Mouse (Mus musculus): ENCODE results near the gene Gpr161.
"Not testable (repeated sequence)": the region's sequence is repeated elsewhere in the genome, so short reads cannot be mapped to it uniquely, and the experiment has no call there.

The Gpr161 gene

DNA sequence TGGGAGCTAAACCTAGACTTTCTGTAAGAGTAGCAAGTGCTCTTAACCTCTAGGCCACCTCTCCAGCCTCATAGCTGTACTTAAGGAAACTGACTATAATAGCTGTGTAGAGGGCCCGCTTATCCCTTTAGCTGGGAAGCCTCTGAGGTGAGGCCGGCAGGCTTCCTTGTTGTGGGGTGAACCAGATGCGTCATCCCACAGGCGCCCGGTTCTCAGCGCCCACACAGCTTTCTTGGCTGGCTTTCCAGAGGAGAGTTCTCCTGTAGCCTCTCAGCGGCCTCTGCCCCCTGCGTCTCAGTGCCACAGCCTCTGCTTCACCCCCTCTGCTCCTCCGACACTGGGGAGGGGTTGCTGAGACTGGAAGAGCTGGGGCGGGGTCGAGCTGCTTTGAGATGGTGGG lies 20.8 kb downstream of the Gpr161 start:
- DNase-seq (ENCODE audit: low spot score in 2 of 2), result no peak

DNA sequence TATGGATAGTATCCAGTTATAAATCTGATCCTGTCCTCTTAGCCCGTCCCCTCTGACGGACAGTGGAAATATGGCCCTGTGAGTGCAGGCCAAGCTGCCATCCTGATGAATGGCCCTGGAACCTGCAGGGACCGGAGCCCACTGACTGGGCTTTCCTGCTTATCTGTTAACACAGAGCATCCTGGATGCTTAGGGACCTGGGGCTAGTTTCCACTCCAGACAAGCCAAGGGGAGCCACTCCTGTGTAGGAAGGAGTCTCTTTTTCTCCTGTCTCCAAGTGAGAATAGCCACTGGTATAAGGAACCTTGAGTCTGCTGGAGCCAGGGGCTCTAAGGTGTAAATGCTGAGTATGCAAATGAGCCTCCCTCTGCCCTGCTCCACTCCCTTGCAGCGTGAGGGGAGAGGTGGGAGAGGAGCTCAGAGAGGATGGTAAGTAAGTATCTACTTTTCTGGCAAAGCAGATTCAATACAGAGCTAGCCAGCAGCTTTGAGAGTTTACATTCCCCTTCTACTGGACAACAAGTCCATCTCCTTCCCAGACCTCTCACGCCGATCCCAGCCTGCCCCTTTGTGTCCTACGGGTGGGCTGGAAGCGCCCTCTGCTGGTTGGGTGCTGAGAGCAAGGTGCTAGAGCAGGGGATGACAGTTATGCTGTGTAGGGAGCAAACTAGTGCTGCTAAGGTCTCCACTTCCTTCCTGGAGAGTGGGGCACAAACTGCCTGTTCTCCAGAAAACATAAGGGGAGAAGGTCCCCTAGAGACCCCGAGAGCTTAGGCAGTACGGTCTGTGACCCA lies 24.7 kb downstream of the Gpr161 start:
- peak; percentile 48 to 57 for DNase-seq (ENCODE audit: low spot score in 2 of 2)

DNA sequence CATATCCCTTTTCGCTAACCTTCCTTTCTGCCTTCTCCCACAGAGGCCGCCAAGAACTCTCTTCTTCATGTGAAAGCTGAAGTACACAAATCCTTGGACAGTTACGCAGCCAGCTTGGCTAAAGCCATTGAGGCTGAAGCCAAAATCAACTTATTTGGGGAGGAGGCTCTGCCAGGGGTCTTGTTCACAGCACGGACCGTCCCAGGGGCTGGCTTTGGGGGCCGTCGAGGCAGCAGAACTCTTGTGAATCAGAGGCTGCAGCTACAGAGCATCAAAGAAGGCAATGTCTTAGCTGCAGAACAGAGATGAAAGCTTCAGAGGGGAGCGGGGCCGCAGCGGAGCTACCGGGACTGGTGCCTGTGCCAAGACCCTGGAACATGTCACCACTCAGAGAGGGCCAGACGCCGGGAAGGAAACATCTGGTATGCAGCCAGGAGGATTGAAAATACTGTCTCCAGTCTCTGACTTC lies 25.8 kb downstream of the Gpr161 start:
- DNase-seq (ENCODE audit: low spot score in 2 of 2), result peak in 1 of 2 experiments; percentile 26

DNA sequence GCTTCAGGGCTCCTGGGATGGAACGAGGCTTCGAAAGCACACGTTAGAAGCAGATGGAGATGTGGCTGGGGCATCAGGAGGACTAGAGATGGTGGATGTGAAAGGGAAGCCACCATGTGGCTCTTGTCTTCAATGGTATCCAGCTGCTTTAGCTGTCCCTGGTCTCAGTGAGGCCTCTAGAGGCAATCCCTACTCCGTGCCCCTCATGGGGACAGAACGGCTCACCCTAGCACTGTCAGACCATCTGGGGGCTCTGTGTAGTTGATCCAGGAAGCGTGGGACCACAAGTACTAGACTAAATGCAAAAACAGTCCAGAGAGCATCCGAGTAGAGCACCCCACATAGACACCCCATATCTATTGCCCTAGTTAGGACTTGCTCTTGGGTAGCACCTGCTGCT lies 26.3 kb downstream of the Gpr161 start:
- DNase-seq (ENCODE audit: low spot score in 2 of 2), result no peak

DNA sequence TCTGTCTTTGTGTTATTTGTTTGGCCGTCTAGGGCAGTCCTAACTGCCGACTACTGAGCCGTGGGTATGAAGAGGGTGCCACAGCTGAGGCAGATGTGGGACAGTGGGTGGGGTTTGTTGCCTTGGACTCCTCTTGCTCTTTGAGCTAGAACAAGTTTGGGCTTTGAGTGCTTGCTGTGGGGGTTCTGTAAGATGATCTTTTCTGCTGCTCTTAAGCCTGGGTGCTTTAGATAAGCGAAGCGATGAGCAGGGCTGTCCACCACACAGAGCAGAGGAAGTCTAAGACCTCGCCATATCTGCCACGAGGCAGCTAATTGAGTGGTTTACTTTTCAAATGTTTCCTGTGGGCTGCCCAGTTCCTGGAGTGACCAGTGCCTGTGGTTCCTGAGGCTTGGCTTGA lies 27.3 kb downstream of the Gpr161 start:
- no peak for DNase-seq (ENCODE audit: low spot score in 2 of 2)

DNA sequence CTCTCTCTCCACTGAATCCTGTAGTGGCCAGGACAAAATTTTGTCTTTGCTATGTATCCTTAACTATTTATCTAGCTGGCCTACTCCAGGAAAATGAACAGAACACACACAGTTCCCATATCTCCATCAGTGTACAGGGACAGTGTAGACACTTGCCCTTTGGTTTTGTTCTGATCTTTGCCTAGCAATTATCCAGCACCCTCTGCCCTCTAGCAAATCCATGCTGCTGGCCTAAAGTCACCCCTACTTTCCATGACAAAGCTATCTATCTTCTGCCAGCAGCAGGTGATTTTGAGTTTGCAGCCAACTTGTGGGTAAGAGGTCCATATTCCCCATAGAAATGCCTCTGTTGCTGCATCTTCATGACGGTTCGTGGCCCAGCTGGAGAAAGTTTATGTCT lies 31.8 kb downstream of the Gpr161 start:
- no peak for DNase-seq (ENCODE audit: low spot score in 2 of 2)

DNA sequence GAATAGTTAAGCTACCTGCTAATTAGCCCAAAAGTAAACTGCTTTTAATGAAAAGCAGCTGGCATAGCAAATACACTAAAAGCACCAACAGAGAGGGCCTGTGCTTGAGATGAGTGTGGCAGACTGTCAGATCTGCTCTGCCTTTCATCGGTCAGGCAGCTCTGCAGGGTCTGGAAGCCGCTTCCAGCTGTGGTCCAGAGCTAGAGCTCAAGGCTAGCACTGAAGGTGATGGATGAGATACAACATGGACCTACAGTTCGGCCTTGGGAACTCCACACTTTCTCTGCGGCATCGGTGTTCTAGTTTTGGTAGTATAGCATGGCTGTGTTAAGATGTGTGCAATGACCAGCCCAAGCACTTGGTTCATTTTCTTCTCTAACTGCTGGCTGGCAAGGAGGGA lies 32.2 kb downstream of the Gpr161 start:
- DNase-seq (ENCODE audit: low spot score in 2 of 2), result no peak

DNA sequence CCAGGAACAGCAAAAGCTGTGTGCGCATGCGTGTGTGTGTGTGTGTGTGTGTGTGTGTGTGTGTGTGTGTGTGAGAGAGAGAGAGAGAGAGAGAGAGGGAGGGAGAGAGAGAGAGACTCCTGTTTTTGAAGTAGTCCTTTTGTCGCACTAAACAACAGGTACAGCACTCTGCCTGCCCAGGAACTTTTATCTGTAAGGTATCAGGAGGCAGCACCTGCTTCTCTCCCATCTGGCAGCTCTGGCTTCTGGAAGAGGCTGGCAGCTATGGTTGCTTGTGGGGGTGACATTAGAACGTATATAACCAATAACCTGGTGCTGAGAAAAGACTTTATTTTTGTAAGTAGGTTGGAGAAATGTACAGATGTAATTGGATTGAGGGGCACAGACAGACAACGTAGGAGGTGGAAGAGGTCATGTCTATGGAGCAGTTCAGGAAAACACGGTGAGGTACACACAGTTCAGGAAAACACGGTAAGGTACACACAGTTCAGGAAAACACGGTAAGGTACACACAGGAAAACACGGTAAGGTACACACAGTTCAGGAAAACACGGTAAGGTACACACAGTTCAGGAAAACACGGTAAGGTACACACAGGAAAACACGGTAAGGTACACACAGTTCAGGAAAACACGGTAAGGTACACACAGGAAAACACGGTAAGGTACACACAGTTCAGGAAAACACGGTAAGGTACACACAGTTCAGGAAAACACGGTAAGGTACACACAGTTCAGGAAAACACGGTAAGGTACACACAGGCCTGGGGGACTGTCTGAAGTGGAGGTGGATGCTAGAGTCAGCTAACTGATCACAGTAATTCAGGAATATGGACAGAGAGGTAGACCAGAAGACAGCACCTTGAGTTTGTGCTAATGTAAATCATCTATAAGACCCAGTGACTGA lies 33.0 kb downstream of the Gpr161 start:
- DNase-seq (ENCODE audit: low spot score in 2 of 2), result not testable (repeated sequence)

DNA sequence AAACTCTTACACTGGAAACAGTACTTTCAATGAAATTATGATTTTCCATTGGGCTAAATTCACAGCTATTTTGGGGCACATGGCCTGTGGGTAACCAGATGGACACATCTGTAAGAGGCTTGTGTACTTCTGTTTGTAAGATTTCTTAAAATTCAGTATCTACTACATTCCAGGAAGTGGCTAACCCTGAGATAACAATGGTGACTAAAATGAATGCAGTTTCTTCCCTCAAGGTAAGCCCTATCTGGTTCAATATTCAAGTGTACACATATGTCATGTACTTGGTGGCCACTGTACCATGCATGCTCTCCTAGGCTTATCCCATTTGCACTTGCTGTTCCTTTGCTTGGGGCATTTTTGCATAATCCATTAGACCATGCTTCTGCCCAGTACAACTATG lies 35.3 kb downstream of the Gpr161 start:
- DNase-seq (ENCODE audit: low spot score in 2 of 2), result no peak

DNA sequence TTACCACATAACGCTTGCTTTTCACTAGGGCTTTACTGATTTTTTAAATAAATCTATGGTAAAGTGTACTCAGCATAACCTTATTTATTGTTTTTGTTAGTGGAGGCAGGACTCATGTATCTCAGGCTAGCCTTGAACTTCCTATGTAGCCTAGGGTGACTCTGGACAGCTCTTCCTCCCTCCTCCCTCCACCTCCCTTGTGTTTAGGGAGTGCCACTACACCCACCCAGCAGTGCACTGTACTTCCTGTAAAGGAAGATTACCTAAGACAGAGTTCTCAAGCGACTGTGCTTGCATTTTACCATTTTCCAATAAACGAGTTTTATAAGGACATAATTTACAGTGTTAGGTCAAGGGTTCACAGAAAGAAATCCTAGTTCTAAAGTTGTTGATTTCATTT lies 37.2 kb downstream of the Gpr161 start:
- DNase-seq (ENCODE audit: low spot score in 2 of 2), result no peak

DNA sequence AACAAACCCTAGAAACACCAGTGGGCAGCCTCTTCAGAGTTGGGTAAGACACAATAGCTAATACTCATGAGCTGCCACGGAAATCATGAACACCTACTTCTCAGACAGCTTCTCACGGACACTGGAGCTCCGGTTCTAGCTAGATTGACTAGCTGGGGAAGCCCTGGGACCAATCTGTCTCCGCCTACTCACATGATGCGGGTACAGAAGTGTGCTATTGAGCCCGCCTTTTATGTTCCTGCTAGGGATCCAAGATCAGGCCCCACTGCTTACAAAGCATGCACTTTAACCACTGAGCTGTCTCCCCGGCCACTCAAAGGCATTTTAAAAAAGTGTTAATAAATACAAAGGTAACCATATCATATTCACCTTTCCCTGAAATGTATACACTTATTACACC lies 46.5 kb downstream of the Gpr161 start:
- DNase-seq (ENCODE audit: low spot score in 2 of 2), result no peak

DNA sequence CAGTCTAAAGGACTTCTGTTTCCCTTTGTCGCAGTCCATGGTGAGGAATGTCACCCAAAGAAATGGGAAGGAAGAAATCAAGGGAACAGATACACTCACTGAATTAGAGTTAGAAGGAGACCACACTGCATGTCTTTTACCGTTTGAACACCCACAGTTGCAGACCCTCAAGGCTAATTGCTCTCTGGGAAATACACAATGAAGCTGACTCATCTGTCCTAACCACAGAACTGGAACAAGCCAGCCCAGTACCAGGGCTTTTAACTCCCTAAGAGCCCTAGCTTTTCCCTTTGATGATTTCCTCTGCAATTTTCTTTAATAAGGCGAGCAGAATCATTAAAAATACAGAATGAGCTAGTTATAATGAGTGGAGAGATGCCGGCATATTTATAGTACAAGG lies 48.9 kb downstream of the Gpr161 start:
- DNase-seq (ENCODE audit: low spot score in 2 of 2), result no peak

DNA sequence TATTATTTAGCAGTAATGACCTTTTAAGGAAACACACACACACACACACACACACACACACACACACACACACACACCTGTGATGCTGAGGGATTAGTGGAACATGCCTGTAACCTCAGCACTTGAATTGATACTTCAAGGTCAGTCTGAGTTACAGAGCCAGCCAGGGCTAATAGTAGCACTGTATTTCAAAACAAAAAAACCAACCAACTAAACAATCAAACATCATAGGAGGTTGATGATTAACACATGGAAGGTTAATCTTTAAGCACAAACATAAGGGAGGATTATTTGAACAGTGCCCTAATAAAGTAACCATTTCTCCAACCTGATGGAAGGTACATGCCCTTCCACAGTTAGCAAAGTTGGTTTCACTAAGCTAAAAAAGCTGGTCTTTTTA lies 53.0 kb downstream of the Gpr161 start:
- no peak for DNase-seq (ENCODE audit: low spot score in 2 of 2)

DNA sequence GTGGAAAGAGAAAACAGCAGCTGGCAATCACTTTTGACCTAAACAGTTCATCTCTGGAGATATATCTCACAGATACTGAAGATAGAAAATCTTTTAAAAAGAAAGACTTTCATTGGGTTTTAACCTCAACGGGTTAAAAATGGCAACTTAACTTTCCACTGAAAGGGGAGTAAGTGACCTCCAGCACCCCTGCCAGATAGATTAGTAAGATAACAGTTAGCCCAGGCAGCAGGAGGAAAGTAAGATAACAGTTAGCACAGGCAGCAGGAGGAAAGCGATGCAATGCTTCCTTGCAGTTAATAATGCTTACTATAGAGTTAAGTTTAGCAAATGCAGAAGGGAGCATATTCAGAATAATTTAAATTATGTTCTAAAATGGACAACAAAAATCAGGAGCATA lies 60.8 kb downstream of the Gpr161 start:
- no peak for DNase-seq (ENCODE audit: low spot score in 2 of 2)

DNA sequence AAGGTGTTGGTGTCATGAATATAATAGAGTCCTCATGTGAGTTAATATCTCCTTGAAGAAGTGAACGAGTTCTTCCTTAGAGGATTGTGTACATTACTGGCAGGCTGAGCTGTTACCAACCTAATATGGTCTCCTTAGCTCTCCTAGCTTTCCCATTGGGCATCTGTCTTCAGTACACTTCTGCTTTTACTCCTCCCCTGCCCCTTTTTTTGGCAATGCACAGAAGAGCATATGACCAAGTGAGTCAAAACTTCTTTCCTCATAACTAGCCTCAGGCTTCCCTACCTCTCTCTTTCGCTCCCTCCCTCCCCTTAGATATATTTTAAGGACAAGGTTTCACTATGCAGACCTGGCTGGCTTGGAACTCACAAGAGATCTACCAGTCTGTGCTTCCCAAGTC lies 67.7 kb downstream of the Gpr161 start:
- DNase-seq (ENCODE audit: low spot score in 2 of 2), result no peak

DNA sequence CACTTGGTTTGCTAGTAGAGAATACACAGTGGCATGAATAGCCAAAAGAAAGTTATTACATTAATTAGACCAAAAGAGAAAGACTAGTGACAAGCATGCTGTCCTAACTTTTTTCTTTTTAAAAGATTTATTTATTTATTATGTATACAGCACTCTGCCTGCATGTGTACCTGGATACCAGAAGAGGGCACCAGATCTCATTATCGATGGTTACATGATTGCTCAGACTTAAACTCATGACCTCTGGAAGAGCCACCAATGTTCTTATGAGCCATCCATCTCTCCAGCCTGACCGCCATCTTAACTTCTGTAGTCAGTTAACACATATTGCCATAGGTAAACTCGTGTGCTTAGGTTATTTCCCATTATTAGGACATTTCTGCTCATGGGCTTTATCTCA lies 69.5 kb downstream of the Gpr161 start:
- no peak for DNase-seq (ENCODE audit: low spot score in 2 of 2)

DNA sequence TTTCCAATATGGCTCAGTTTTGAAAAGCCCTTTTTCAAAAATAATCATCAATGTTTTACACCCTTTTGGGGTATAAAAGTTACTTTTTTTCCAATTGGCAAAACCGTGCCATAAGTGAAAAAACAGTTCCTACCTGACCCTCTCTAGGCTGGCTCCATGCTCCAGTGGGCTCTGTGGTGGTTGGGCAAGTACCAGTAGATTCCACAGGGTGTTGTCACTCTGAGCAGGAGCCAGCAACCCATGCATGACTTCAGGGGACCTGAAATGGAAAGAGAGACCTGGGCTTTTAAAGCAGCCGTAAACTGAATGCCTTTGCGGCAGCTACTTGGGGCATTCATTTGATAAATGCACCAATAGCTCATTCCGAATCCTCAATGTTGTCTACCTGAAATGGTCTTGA lies 75.4 kb downstream of the Gpr161 start:
- DNase-seq (ENCODE audit: low spot score in 2 of 2), result no peak

DNA sequence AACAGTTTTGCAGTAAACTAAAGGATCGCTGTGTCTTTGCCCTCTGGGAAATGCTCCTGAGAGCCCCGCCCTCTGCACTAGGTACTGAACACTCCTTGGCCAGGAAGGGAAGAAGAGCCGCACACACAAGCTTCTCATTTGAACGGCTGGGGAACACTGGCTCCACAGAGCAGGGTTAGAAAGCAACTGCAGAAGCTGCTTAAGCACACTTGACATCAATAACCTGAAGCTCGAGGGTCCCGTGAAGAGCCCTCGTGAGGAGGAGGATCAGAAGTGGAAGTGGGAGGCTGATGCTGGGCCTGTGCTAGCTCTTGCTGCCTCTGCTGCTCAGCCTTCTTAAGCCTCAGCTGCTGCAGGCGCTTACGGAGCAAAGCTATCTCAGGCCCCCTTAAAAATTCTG lies 78.2 kb downstream of the Gpr161 start:
- DNase-seq (ENCODE audit: low spot score in 2 of 2), result no peak
